Mouse (Mus musculus) urinary bladder, postnatal 25 days (tissue): ENCODE results near the gene Txndc2.

Source experiments
- DNase-seq: peaks from one replicate; pipeline ENCODE4 v3.0.0; 2022; ENCODE audit warnings: low spot score

Txndc2 gene

DNA sequence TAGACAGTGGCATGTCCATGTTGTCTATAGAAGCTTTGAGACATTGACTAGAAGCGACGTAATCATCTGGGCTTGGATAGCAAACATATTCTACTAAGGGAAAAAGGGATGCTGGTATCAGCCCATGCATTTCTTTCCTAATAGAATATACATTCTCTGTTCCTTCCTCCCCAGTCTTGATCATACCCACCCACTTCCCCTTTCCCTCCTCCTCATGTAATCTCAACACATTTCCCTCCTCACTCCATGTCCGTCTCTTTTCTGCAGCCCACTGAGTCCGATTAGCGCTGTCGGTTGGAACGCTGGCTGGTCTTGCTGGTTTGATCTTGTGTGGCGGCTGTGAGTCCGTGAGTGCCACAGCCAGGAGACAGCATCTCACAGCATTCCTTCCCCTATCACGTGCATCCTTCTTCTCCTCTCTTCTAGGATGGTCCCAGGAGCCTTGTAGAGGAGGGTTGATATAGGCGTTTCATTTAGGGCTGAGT lies at the start of gene Txndc2:
Gene Txndc2 (minus strand): TSS at position 435 of the 485 bp plus-strand sequence.
- no peak for DNase-seq

- DNase-seq, result no peak
These were observed 41.8 kb upstream of the Txndc2 start for GRCm38 (mm10) chr17:65683731-65684130.

DNA sequence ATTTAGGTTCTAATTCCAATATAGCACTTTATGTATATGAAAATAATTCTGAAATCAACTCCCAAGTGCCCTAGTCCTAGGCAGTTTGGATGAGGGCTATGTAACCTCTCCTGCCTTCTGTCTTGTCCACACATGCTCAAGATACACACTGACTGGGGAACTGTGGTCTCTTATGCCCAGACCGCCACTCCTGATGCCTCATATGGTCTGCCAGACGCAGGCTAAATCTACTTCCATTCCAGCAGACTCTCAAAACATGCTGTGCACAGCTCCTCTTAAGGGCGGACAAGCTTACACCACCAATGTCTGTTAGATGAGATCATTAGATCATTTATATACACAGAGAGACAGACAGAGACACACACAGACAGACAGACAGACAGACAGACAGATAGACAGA lies 41.3 kb upstream of the Txndc2 start:
- DNase-seq, result no peak

DNA sequence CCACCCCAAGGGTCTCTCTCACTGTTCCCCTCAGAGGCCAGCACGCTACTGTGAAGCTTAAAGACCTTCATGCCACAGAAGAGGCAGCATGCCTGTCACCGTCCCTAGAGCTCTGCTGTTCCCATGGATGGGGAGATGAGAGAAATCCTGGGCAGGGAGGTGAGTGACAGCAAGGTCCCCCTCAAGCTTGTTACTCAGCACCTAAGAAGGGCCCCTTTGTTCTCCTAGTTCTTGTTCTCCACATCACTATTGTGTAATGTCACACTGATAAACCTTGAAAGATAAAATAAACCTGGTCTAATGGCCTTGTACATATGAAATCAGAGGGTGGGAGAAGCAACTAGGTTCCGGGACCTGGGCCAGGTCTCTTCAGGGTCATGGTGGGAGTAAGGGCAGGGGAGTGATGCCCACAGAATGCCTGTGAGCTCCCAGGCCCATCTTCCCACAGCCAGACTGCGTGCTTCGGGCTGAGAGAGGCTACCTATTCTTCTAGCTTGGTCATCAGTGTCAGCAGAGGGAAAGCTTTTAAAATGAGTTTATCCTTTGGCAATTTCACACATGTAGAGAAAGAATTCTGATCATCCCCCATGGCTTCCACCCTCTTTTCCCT lies 40.2 kb upstream of the Txndc2 start:
- DNase-seq, result no peak

GRCm38 (mm10) chr17:65681516-65681915 lies 39.5 kb upstream of the Txndc2 start:
- no peak for DNase-seq

DNA sequence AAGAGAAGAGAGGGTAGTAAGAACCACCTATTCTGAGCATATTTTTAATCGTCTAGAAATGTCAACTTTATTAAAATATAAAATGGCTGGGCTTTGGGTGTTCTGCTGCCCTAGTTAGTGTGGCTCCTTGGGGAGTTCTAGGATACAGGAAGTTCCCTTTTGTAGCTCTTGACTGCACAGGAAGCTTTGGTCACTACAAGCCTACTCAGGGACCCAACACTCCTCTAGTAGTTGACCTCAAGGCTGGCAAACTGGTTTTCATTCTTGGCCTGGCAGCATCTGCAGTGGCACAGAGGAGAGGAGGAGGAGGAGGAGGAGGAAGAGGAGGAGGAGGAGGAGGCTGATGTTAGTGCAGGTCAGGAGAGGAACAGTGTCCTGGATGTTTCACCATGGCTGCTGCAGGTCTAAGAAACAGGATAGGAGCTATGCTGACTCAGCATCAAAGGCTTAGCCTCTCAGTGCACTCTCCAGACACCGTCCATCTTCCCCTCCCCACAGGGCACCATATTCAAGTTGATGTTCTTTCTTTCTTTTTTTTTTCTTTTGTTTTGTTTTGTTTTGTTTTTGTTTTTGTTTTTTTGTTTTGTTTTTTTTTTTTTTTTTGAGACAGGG lies 38.9 kb upstream of the Txndc2 start:
- no peak for DNase-seq

DNA sequence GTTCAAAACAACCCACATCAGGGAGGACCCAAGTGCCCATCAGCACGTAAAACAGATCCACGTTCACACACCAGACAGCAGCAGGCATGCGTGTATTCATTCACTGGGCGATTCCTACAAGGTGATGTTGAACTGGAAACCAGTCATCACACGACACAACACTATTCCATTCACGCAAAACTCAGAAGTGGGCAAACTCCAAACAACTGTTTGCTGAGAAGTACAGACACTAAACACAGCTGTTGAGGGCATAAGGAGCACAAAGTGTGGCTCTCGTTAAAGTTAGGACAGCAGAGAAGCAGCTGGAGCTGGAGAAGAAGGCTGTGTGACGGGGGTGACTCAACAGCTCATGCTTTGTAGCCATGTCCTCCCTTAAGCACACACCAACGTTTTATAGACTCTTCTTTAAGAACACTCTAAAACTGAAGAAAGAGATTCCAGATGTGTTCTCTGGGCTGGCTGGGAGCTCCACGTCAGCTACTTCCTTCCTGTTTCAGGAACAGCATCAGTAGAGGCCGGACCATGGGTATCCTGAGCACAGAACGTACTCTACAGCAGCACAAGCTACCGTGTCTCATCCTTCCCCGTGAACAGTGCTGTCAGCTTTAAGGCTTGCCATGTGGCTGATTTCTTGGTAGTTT lies 38.0 kb upstream of the Txndc2 start:
- DNase-seq, result no peak

DNA sequence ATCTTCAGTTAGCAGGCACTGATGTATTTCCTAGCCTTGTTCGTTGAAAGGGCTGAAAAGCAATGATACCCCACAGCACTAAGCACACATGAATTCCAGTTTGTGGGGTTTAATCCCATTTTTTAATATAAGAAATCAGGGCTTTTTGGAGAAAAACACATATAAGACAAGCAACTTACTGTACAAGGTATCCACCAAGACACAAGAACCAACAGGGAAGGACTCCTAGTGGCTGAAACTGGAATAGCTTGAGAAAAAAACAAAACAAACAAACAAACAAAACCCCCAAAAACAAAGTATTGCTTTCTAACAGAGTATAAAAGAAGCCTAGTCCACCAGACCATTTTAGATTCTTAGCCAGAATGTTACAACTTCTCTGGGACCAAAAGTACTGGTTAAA lies 35.8 kb upstream of the Txndc2 start:
- DNase-seq, result no peak

- DNase-seq, result no peak
These were observed 34.6 kb upstream of the Txndc2 start for GRCm38 (mm10) chr17:65676536-65676935.

- DNase-seq, result no peak
These were observed 34.0 kb upstream of the Txndc2 start for GRCm38 (mm10) chr17:65675985-65676384.

DNA sequence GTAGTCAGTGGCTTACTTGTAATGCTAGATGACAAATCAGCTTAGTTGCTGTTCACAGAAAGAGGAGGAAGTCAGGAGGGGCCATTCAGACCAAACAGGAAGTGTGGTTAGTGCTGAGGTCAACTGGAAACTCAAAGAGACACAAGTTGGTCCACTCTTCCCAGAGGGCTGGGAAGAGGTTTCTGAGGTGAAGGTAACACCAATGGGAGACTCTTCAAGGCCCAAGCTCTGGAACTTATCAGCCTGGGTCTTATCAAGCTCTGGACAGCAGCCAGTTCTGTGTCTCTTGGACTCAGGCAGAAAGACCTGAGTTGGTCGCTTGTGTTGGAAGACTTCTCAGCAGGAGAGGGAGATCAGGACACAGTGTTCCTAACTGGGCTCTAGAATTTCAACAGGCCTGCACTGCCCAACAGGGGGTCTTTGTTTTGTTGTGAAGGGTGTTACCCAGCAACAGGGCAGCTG lies 32.8 kb upstream of the Txndc2 start:
- no peak for DNase-seq

DNA sequence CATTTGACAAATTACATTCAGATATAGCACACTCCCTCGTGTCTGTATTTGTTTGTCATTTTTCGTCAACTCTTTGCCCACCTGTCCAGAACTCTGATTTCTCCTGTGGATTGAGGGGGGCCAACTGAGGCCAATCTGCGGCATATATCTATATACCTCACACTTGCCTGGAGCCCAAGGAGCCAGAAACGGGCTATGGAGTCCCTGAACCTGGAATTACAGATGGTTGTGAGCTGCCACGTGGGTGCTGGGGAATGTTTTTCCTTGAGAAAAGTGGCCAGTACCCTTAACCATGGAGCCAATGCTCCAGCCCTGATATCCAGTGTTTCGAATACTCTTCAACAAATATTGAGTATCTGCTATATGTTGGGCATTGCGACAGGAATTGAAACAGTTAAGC lies 31.0 kb upstream of the Txndc2 start:
- no peak for DNase-seq

DNA sequence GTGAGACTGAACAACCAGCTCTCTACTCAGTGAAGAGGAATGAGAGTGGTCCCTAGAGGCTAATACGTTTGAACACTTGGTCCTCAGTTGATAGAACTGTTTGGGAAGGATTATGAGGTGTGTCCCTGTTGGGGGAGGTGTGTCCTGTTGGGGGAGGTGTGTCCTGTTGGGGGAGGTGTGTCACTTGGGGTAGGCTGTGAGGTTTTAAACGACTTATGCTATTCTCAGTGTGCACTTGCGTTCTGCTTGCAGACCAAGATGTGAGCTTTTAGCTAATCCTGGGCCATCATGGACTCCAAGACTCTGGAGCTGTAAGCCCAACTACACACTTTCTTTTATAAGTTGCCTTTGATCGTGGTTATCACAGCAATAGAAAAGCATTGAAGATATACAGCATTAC lies 27.1 kb upstream of the Txndc2 start:
- DNase-seq, result no peak

DNA sequence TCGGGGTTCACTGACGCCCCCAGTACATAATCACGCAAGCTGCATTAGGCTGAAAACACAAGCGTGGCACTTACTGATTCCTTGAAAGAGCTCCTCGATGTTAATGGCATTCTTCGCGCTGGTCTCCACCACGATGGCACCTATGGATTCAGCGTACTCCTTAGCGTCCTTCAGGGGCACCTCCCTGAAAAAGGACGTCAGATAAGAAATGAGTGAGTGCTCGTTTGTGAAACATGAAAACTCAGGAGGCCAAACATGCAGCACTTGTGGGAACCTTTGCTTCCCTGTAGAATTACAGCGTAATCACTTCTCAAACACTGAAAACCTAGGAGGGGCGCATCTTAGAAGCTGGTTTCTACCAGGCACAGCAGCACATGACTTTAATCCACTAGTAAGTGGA lies 25.8 kb upstream of the Txndc2 start:
- DNase-seq, result no peak

DNA sequence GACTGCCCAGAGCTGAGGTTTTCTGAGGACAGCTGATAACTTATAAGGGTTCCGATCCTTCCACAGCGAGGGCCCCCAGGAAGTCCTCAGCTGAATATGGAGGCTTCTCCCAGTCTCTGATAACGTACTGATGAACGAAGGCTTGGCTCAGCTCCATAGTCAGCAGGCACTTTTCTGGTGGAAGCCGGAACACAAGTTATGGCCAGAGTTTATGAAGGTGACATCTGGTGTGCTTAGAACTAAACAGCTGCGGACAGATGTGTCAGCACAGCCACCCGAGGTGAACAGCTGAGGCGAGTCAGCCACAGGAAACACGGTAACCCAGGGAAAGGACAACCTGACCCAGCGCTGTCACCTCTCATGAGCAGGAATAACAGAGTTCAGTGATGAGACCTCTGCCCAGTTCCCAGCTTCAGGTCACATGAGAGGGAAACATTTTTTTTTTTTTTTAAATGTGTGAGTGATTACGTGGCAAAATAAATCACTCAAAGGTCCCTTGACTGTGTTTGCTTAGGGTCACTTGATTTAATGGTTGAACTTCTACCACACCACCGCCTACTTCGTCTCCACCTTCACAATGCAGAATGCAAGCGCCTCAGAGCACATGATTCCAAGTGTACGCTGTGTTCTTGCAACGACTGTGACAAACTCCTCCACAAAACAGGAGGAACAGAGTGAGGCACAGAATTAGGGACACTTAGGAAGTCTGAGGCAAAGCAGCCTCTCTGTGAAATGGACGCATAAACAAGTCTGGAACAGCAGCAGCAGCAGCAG lies 24.6 kb upstream of the Txndc2 start:
- DNase-seq, result no peak

DNA sequence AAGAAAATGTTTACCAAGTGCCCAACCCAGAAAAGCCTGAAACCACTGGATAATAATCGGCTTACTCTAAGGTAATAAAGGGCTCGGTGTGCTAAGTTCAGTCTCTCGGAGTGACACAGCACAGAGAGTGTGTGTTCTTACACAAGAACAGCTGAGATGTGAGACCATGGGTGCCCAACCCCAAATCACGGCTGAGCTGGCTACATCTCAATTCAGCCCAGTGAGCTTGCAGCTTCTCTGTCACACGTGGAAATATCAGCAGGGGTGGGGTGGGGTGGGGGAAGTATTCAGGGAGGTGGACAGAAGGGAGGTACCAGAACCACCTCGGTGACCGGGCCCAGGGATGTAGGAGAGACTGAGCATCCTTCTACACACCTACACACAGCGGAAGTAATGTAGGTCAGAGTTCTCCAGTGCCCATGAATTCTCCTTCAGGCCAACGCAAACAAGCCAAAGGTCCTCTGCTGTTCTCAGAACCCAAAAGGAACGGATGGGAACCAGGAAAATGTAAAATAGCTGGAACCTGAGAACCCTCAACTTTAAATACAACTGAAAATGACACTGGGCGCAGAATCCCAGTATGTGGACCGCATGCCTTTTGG lies 23.9 kb upstream of the Txndc2 start:
- DNase-seq, result no peak

GRCm38 (mm10) chr17:65663329-65664078 lies 21.5 kb upstream of the Txndc2 start:
- no peak for DNase-seq

GRCm38 (mm10) chr17:65662662-65663061 lies 20.7 kb upstream of the Txndc2 start:
- DNase-seq, result no peak

DNA sequence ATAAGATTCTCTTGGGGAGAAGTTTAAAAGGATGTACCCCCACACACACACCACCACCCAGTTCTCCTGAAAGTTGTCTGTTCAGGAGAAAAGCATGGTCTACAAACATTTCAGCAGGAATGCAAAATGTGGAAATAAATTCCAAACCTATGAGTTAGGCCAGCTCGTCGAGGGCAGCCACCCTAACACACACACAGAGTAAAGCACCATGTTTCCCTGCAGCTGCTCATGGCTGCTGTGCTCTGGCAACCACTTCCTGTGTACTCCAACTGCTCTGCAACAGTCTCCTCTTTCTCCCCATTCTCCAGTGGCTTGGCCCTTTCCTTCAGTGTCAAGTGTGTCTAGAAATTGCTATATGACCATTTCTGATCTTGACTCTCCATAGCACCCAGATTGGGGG lies 16.4 kb upstream of the Txndc2 start:
- DNase-seq, result no peak

GRCm38 (mm10) chr17:65657958-65658357 lies 16.0 kb upstream of the Txndc2 start:
- DNase-seq, result no peak

DNA sequence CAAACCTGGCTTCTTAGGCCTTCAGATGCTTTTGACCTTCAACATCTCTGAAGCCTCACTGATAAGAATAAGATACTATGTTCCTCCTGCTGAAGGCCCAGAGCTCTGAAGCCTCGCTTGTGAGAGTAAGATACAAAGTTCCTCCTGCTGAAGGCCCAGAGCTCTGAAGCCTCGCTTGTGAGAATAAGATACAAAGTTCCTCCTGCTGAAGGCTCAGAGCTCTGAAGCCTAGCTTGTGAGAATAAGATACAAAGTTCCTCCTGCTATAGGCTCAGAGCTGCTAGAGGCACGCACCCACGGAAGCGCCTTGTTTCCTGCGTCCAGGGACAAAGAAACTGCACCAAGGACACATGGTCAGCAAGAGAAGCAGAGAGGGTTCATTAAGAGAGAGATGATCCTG lies 14.8 kb upstream of the Txndc2 start:
- DNase-seq, result no peak

DNA sequence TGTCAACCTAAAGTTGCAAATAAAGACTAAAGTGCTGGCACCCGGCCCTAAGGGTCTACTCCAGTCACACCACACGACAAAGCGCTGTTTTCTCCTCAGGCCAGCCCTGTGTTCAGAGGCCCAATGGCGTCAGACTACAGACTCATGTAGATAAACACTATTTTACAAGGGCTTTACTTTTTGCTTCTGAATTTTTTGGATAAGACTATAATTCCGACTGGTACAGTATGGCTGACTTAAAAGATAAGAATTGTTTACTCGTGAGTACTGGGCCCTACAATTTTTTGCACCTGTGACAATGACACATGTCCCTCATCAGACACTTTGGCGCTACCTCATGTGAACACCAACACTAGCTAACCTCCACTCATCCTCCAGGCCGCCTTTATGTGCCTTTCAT lies 14.1 kb upstream of the Txndc2 start:
- no peak for DNase-seq
